Mouse (Mus musculus) brain, embryonic 14.5 days (tissue): ENCODE results near the gene Fam183b. TPM values are rescaled to one million over a fixed set of nuclear protein-coding genes. Genes with fewer than 3 reads are reported as not detected.
A peak's percentile ranks its signal among the peaks of the same experiment; 100 is the strongest.
"Not testable (repeated sequence)": the region's sequence is repeated elsewhere in the genome, so short reads cannot be mapped to it uniquely, and the experiment has no call there.

Experiments
- DNase-seq: peaks from one replicate; pipeline ENCODE4 v3.0.0-alpha.2; 2011; ENCODE audit warnings: low read depth
- CTCF ChIP-seq: fragments of 200-500 bp; IDR thresholded peaks from 2 replicates; pipeline ENCODE4 v1.5.1; 2012; ENCODE audit warnings: inconsistent platforms, mild to moderate bottlenecking, moderate library complexity, borderline replicate concordance; ENCODE audit not compliant: insufficient read depth, insufficient read length; ENCODE audit errors: extremely low read depth
- POLR2A ChIP-seq: fragments of 200-500 bp; IDR thresholded peaks from 2 replicates; pipeline ENCODE4 v1.6.1; 2012; ENCODE audit warnings: mild to moderate bottlenecking, inconsistent platforms, borderline replicate concordance; ENCODE audit not compliant: poor library complexity, insufficient read depth, insufficient read length, severe bottlenecking; ENCODE audit errors: extremely low read depth
- polyA plus RNA-seq: library from polyadenylated mRNA; depleted of rRNA; stranded (reverse); fragments of >200 nt; gene quantifications from 2 replicates; pipeline ENCODE4 v1.2.3, GENCODE M21; 2012; rRNA removed

Fam183b gene
- 1.1 and 2.4 TPM in 2 replicates for polyA plus RNA-seq

DNA sequence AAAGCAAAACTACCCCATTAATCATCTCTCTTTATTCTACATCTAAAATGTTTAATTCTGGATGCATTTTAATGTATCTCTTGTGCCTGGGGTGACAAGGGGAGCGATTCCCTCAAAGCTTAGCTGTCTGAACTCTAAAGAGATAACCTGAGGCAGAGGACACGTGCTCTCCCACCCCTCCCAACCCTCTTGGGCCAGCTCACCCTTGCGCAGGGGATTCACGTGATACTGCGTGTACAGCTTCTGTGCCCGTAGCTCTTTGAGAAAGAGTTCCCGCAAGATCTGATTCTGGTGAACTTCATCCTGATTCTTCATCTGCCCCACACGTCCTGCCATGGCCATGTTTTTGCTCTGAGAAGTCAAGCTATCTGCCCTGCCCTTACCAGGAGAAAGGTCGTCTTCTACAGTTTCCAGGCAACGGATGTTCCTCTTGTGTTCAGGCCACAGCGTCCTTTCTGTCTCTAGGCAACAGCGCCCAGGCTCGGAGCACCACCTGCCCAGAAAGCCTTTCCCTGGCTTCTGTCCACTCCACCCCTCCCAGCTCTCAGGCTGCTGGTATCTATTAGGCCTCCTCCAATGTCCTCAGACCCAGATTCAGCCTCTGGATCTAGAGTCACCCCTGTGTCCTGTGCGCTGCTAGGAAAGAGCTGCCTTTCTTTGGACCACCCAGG is at the start of gene Fam183b:
TSS of gene Fam183b (minus strand) at position 403 of the 671 bp plus-strand sequence.
- peak; percentile 77 for DNase-seq
- TF ChIP-seq CTCF (no peak), POLR2A (no peak)

DNA sequence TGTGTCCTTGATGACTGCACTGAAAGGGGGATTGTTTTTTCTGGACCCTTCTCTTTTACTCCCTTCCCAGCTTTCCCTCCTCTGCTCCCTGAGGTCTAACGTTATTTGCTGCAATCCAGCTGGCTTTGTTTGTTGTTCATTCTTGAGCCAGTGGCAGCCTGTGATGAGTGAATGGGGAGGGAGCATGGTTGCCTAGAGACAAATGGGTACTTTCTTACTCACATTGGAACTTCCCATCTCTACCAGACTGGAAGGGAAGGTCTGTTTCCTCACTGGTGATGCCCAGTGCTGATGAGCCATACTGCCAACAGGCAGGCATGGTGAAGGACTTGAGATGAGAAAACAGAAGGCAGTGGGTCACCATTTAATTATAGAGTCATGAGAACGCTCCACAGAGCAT is 48.0 kb upstream of the Fam183b start:
- TF ChIP-seq CTCF (no peak), POLR2A (no peak)
- no peak for DNase-seq

DNA sequence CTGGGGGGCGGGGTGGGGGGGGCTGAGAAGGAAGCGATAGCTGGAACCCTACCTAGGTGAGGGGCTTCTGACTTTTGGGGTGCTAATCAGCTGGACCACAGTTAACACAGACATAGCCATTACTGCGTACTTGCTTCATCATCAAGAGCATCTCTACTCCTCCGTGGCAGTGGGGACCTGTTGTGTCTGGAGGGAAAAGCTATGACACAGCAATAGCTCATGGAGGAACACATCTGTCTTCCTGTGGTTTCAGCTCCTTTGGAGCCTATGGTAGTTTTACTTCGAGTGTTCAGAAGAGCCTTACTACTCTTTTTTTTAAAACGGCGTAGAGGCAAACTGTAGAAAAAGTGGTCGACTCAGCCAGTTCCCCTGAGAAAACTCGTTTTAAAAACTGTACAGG is 45.9 kb upstream of the Fam183b start:
- no peak for DNase-seq

DNA sequence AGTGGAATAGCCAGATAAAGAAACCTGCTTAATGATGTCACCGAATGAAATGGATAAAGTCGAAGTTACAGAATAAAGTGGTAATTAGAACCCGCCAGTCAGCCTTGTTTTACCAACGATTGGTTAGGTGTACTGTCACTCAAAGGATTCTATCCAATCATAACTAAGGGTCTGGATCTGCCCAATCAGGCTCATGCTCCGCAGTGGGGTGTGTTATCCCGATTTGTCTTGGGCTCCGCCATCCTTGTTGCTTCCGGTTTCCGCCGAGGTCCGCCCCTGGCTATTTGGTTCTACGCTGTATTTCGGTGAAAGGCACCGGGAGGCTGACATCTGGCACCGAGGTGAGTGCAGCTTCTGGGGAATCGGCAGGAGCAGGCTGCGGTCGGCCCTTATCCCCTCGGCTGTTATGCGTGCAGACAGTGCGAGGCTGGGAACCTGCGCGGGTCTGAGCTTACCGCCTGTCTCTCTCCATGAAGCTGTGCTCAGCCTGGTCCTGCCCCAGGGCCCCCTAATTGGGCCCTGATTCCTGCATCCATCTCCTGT is 45.2 kb upstream of the Fam183b start, which contains the start of gene Gm12258:
TSS of gene Gm12258 (plus strand) at position 240 of the 543 bp plus-strand sequence.
- peak; percentile 31; the same call in 1 of the 2 replicates for TF ChIP-seq POLR2A
- no peak for TF ChIP-seq CTCF

More for the DNA sequence above, 45.9 kb upstream of the Fam183b start:
- TF ChIP-seq CTCF (no peak), POLR2A (no peak)

DNA sequence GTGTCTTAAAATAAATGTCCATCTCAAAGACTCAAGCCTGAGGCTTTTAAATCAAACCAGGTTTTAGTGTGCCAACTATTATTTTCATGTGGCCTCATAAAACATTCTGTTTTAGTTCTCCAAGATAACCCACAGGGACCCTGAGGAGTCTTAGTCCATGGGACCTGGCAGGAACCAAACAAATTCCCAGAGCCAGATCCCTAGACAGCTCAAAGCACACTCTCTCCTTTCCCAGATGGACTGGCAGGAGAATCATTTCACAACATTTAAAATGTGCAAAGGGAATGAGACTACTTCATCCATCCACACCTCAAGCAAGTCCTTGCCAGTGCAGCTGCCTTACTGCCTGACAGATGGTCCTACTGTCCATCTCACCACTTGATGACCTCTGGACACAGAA is 37.2 kb upstream of the Fam183b start, which contains the start of gene Olfr311:
TSS of gene Olfr311 (plus strand) at position 301 of the 400 bp plus-strand sequence.
- DNase-seq, result not testable (repeated sequence)

More for the DNA sequence above, 45.2 kb upstream of the Fam183b start, which contains the start of gene Gm12258:
- DNase-seq, result peak; percentile 99

DNA sequence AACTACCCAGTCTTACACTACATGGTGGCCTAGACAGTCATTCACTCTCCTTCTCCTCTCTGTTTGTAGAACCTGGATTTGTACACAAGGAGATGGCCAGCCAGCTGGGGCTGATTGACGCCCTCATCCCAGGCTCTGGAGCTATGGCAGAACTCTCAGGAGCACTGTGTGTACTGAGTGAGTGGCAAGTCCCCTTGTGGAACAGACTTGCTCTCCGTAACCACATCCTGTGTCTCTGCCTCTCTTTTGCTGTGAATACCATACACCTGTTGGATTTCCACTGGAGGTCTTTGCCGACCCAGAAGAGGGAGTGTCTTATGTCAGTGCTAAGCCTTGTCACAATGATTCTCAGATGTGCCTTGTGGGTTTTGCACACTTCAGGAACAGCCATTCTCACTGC is 30.8 kb upstream of the Fam183b start:
- not testable (repeated sequence) for DNase-seq

DNA sequence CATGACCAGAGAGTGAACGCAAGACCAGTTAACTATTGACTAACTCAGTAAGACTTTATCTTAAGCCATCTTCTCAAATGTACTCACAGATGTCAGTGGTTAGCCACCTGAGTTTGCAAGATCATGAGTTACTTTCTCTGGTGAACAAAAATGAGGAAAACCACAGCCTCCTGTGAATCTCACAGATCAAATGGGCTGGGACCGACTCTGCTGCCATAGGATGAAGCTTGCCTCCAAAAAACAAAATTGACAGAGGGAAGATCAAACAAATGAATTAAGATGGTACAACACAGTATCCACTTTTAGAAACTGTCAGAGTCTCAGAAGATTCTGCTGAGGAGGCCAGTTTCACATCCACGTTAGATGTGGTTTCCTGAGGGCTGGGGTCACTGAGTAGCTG is 28.0 kb upstream of the Fam183b start:
- TF ChIP-seq POLR2A, result no peak
- no peak for TF ChIP-seq CTCF

DNA sequence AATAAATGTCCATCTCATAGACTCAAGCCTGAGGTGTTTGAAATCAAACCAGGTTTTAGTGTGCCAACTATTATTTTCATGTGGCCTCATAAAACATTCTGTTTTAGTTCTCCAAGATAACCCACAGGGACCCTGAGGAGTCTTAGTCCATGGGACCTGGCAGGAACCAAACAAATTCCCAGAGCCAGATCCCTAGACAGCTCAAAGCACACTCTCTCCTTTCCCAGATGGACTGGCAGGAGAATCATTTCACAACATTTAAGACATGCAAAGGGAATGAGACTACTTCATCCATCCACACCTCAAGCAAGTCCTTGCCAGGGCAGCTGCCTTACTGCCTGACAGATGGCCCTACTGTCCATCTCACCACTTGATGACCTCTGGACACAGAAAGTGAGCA is 27.2 kb upstream of the Fam183b start, which contains the start of gene Olfr312:
TSS of gene Olfr312 (plus strand) at position 301 of the 400 bp plus-strand sequence.
- DNase-seq, result not testable (repeated sequence)

More for the DNA sequence above, 28.0 kb upstream of the Fam183b start:
- no peak for DNase-seq

DNA sequence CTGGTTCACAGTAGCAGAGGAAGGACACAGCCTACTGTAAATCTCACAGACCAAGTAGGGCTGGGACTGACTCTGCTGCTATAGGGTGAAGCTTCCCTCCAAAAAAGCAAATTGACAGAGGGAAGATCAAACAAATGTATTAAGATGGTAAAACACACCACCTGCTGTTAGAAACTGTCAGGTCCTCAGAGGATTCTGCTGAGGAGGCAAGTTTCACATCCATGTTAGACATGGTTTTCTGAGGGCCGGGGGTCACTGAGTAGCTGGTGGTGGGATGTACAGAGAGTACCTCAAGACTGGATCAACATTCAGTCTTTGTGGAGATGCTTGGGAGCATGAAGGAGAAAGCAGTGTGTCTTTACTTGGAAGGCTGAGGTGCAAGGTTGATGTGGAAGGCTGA is 13.9 kb upstream of the Fam183b start:
- no peak for DNase-seq
- TF ChIP-seq POLR2A (no peak), CTCF (no peak)

DNA sequence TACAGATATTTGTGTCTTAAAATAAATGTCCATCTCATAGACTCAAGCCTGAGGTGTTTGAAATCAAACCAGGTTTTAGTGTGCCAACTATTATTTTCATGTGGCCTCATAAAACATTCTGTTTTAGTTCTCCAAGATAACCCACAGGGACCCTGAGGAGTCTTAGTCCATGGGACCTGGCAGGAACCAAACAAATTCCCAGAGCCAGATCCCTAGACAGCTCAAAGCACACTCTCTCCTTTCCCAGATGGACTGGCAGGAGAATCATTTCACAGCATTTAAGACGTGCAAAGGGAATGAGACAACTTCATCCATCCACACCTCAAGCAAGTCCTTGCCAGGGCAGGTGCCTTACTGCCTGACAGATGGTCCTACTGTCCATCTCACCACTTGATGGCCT is 12.9 kb upstream of the Fam183b start, which contains the start of gene Olfr313:
TSS of gene Olfr313 (plus strand) at position 301 of the 400 bp plus-strand sequence.
- not testable (repeated sequence) for DNase-seq

DNA sequence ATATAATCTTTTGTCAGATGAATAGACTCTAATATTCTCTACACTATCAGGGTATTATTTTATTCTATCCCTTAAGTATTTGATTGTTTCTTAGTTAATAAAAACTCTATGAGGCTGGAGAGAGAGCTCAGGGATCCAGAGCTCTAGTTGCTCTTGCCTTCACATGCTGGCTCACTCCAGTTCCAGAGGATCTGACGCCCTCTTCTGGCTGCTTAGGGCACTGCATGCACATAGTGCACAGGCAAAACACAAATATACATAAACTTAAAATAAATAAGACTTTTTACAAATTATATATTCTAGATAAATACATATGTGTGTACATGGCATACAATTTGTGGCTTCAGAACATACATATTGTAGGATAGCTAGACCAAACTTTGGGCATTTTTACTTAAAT is 10.2 kb upstream of the Fam183b start:
- no peak for DNase-seq
- TF ChIP-seq CTCF (peak; percentile 39; the same call in 1 of the 2 replicates), POLR2A (no peak)

DNA sequence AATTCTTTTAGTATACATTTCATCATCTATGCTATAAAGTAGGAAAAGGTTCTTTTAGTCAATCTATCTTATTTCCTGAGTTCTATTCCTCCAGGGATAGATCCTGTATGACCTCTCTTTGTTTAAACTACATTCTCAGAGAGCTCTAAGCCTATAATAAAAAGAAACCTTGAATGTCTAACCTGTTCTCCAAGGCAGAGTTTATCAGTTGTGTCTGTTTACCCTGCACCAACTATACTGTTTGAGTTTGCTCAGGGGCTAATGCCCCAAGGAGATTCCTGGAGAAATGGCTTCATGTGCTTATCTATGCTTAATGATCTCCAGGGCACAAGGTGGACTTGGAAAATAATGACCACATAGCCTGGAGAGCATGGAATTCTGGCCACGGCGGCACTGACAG is 2.6 kb upstream of the Fam183b start:
- no peak for TF ChIP-seq POLR2A
- no peak for DNase-seq

DNA sequence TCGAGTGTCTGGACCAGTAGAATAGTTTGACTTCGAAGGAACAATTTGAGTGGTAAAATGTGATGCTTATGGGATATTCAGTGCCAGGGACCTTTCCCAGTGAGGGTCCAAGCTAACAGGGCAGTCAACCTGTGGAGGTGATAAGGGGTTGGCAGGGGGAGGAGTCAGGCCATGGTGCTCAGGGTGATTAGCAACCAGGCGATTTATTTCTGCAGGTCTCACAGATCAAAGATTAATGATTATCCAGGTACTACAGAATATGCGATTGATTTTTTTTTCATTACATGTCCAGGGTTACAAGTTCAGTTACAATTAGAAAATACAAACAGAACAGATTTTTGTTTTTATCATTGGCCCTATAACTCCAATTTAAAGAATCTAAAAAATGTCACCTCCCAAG is 2.1 kb upstream of the Fam183b start:
- no peak for TF ChIP-seq POLR2A
- TF ChIP-seq CTCF, result no peak
- no peak for DNase-seq
